Mouse (Mus musculus): ENCODE measurements around the gene Rpl35a.
"Not testable (repeated sequence)": the region's sequence is repeated elsewhere in the genome, so short reads cannot be mapped to it uniquely, and the experiment has no call there.

Gene Rpl35a

GRCm38 (mm10) chr16:33055655-33056054 lies 598 bp upstream of the Rpl35a start:
- in situ Hi-C loops (cut with MseI, MboI): no loop called here

GRCm38 (mm10) chr16:33056786-33057185 lies 533 bp downstream of the Rpl35a start:
- in situ Hi-C loops (cut with MseI, MboI): no loop called here

DNA sequence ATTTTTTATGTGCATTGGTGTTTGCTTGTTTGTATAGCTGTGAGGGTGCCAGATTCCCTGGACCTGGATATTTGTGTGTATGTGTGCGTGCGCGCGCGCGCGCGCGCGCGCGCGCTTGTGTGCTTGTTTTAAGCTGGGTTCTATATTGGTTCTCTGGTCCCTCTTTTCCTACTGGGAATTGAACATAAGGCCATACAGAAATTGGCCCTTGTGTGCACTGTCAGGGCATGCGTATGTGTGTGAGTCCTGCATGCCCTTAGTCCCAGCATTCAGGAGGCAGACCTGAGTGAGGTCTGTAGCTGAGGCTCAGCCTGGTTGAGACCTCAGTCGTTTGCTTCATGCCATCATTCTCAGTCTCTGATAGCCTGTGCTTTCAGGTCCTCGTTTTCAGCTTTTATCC lies 1.8 kb downstream of the Rpl35a start:
- in situ Hi-C loops (cut with MseI, MboI): no loop called here

DNA sequence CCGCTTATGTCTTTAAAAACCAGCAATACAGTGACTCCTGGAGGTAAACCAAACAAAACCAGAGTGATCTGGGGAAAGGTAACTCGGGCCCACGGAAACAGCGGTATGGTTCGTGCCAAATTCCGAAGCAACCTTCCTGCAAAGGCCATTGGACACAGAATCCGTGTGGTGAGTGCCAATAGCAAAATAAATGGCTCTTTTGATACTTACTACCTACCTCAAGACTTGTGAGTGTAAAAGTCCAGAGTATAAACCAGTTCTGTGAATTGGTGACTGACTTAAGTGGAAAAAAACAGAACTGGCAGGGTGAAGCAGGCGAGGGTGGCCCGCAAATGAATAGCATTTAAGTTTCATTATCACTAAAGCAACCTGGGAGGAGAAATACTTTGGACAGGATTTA lies 2.4 kb downstream of the Rpl35a start:
- in situ Hi-C loops (cut with MseI, MboI): not testable (repeated sequence)

- in situ Hi-C loops (cut with MseI, MboI): no loop called here
These were observed 3.2 kb downstream of the Rpl35a start for GRCm38 (mm10) chr16:33059471-33059870.

DNA sequence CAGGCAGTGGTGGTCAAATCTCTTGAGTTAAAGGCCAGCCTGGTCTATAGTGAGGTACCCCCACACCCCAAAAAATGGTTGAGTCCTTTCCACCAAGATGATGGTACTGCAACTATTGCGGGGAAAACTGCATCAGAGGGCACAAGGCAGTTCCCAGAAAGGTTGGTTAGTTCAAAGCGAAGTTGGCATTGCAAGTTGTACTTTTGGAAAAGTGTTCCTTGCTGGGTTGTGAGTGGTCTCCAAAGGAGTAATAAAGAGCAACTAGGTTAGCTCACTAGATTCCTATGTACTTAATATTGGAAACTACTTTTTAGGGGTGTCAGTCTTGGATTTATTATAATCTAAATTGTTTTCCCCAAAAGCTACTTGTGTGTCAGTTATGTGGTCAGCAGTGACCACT lies 4.7 kb downstream of the Rpl35a start:
- in situ Hi-C loops (cut with MseI, MboI): no loop called here

GRCm38 (mm10) chr16:33061400-33061799 lies 5.1 kb downstream of the Rpl35a start:
- in situ Hi-C loops (cut with MseI, MboI): no loop called here

GRCm38 (mm10) chr16:33062024-33062681 lies 5.9 kb downstream of the Rpl35a start, which contains the start of gene Lmln:
Lmln (plus strand) TSS chr16:33062521.
- in situ Hi-C loops (cut with MseI, MboI): no loop called here

- in situ Hi-C loops (cut with MseI, MboI): no loop called here
These were observed 6.5 kb downstream of the Rpl35a start for GRCm38 (mm10) chr16:33062682-33063131.

DNA sequence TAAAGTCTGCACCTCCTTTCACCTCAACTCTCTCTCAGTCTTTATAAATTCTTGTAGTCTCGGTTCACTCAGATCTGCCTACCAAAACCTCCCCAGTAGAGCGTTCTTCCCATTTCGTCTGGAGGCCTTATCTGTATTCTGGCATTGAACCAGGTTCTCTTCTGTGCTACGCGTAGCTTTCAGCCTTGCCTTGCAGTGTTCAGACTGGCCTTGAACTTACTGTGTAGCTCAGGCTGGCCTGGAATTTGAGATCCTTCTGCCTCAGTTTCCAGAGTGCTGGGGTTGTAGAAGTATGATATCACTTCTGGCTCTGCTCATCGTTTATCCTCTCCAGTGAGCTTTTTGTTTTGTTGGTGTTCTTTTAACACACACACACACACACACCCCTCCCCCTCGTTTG lies 7.0 kb downstream of the Rpl35a start:
- in situ Hi-C loops (cut with MseI, MboI): no loop called here

DNA sequence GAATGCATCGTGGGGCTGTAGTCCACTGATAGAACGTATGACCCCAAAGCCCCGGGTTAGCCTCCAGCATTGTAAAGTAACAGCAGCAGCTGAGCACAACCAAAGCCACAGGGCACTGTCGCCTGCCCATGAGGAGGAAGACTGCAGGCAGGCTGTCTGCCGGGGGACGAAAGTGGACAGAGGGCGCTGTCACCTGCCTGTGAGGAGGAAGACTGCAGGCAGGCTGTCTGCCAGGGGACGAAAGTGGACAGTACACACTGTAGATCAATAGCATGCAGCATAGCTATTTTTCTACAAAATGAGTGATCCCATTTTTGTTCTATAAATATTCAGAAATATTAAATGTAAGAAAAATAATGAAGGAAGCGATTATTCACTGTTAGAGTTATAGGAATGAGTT lies 8.4 kb downstream of the Rpl35a start:
- in situ Hi-C loops (cut with MseI, MboI): no loop called here

DNA sequence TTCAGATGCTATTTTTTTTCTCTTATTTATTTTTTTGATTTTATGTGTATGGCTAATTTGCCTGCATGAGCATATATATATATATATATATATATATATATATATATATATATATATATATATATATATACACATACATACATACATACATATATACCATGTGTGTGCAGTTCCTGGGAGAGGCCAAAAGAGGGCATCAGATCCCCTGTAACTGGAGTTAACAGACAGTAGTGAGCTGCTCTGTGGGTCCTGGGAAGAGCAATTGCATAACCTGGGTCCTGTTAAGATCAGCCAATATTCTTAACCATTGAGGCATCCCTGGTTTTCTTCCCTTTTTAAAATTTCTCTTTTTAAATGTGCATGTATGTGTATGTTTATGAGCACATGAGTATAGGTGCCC lies 14.7 kb downstream of the Rpl35a start:
- in situ Hi-C loops (cut with MseI, MboI): no loop called here

GRCm38 (mm10) chr16:33072871-33073557 lies 16.8 kb downstream of the Rpl35a start:
- in situ Hi-C loops (cut with MseI, MboI): no loop called here

DNA sequence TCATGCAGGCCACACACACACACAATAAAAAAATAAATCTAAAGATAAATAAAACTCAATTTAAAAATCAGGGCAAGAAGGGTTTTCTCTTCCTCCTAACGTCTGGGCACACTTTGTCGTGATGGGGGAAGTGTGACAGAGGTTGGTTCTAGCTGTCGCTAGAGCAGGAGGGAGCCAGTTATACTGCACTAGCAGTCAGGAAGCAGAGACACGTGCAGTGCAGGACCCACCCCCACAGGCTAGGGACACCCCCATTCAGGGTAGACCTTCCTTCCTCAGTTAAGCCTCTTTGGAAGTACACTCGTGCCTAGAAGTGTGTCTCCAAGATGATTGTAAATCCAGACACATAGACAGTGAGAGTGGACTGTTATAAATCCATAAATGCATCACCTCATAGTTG lies 18.7 kb downstream of the Rpl35a start:
- in situ Hi-C loops (cut with MseI, MboI): no loop called here

DNA sequence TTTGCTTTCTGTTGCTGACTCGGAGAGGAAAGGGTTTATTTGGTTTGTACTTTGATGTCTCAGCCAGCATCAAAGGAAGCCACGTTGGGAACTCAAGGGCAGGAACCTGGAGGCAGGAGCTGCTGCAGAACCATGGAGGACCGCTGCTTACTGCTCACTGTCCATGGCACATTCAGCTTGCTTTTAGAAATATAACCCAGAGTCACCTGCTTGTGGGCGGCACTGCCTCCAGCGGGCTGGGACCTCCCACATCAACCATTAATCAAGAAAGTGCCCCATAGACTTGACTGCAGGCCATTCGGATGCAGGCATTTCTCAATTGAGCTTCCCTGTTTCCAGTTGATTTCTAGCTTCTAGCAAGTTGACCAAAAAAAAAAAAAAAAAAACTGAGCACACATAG lies 19.8 kb downstream of the Rpl35a start:
- in situ Hi-C loops (cut with MseI, MboI): no loop called here

- in situ Hi-C loops (cut with MseI, MboI): no loop called here
These were observed 20.9 kb downstream of the Rpl35a start for GRCm38 (mm10) chr16:33077069-33077627.

- in situ Hi-C loops (cut with MseI, MboI): no loop called here
These were observed 23.8 kb downstream of the Rpl35a start for GRCm38 (mm10) chr16:33080063-33080462.

- in situ Hi-C loops (cut with MseI, MboI): no loop called here
These were observed 26.7 kb downstream of the Rpl35a start for GRCm38 (mm10) chr16:33082951-33083350.

DNA sequence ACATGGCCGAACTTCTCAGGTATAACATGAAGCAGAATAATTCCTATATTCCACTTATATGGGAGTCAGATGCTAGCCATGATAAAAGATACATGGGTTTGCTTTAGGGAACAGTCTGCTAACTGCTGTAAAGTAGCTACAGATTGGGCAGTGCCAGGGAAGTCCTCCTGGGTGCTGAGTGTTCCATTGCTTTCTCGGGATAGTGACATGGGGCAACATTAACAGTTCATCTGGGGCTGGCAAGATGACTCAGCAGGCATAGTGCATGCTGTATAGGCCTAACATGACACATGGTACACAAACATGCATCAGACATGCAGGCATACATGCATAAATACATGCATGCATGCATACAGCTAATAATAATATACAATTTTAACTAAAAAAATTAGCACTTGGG lies 27.7 kb downstream of the Rpl35a start:
- in situ Hi-C loops (cut with MseI, MboI): no loop called here

DNA sequence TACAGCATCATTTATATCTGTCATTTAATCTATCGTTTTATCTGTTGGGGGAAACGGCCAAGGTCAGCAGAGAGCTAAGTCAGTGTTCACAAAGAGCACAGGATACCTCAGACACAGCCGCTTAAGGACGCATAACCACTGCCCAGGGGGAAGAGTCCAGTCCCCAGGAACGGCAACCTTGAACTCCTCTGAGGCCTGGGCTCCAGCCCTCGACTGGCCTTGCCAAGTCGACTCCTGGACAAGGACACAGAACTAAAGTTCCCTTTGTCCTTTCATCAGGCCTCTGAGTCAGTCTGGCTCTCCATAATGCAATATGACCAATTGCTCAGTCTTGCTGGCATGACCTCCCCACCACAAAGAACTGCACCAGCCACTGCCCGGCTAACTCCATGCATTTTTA lies 29.4 kb downstream of the Rpl35a start:
- in situ Hi-C loops (cut with MseI, MboI): no loop called here

Data from mouse trophoblast stem cell (cell line).